Mouse (Mus musculus) bone marrow, adult 2 months (tissue): Measurements from ENCODE around the gene Hddc3.
A peak's percentile ranks its signal among the peaks of the same experiment; 100 is the strongest.

Experiments used
- CTCF ChIP-seq: fragments of 200-500 bp; IDR thresholded peaks from 2 replicates; pipeline ENCODE4 v1.5.1; 2011; ENCODE audit warnings: low read length, control low read depth; ENCODE audit not compliant: control insufficient read depth, insufficient read depth
- POLR2A ChIP-seq: fragments of 200-500 bp; IDR thresholded peaks from 2 replicates; pipeline ENCODE4 v1.6.1; 2011; ENCODE audit warnings: low read depth, mild to moderate bottlenecking, control low read depth, low read length, borderline replicate concordance; ENCODE audit not compliant: control insufficient read depth

GRCm38 (mm10) chr7:80379531-80379930, 36.6 kb downstream of the Hddc3 start:
- no peak for TF ChIP-seq POLR2A
- TF ChIP-seq CTCF, result peak; percentile 59
